Mouse (Mus musculus) erythroblast, embryonic 14.5 days (primary cell): Measurements from ENCODE around the gene Mtmr3. TPM values are rescaled to one million over a fixed set of nuclear protein-coding genes. Genes with fewer than 3 reads are reported as not detected.

Experiments used
- H3K27me3 ChIP-seq: 2 replicates; pipeline ENCODE4 v1.6.1; 2012; ENCODE audit warnings: inconsistent platforms; ENCODE audit not compliant: control insufficient read depth
- H3K36me3 ChIP-seq: 2 replicates; pipeline ENCODE4 v1.6.1; 2012; ENCODE audit warnings: mild to moderate bottlenecking, inconsistent platforms; ENCODE audit not compliant: control insufficient read depth
- H3K4me1 ChIP-seq: 2 replicates; pipeline ENCODE4 v1.6.1; 2012; ENCODE audit warnings: inconsistent platforms; ENCODE audit not compliant: control insufficient read depth
- H3K4me3 ChIP-seq: replicated peaks from 2 replicates; pipeline ENCODE3; 2012; ENCODE audit warnings: moderate library complexity, mild to moderate bottlenecking, inconsistent platforms
- H3K9me3 ChIP-seq: 2 replicates; pipeline ENCODE4 v1.6.1; 2012; ENCODE audit warnings: low read length, inconsistent platforms, mixed read lengths; ENCODE audit not compliant: control insufficient read depth
- GATA1 ChIP-seq: IDR thresholded peaks from 2 replicates; pipeline ENCODE4 v1.6.1; 2012; ENCODE audit warnings: low read length, inconsistent platforms, mixed read lengths
- TAL1 ChIP-seq: IDR thresholded peaks from 3 replicates; pipeline ENCODE4 v1.6.1; 2012; ENCODE audit warnings: low read length, inconsistent platforms, mixed read lengths
- polyA plus RNA-seq: library from polyadenylated mRNA; stranded (reverse); fragments of >175 nt; gene quantifications from 2 replicates; pipeline ENCODE4 v1.2.3, GENCODE M21; 2012

Mtmr3 gene
- polyA plus RNA-seq, 1 experiment, result 4.2 TPM

GRCm38 (mm10) chr11:4488798-4489197 is 105.9 kb downstream of the Mtmr3 start:
- H3K4me1 ChIP-seq, result peaks cover 68% of the 10 kb centered on the region
- H3K4me3 ChIP-seq, result no peak overlapping the region
- no peaks in the 10 kb centered on the region for H3K27me3 ChIP-seq
- no peaks in the 10 kb centered on the region for H3K9me3 ChIP-seq
- peaks cover 100% of the 10 kb centered on the region for H3K36me3 ChIP-seq
- no peak for TF ChIP-seq GATA1
- no peak for TF ChIP-seq TAL1

DNA sequence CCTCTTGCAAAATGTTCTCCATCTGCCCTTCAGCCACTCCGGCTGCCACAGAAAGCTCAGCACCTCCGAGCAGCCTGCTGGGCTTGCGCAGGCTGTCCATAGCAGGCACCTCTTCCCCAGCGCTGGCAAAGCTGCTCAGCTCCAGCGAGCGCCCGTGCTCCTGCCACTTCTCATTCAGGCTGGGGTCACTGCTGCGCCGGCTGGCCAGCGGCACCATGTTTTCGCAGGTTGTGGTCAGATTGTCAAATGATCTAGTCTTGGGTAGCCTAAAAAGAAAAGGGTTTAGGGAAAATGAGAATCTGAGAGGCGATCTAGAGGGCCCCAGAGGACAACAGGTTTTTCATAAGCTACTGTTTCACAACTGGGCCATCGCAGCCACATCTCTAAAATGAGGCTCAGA is 106.3 kb downstream of the Mtmr3 start:
- peaks cover 70% of the 10 kb centered on the region for H3K4me1 ChIP-seq
- peaks cover 100% of the 10 kb centered on the region for H3K36me3 ChIP-seq
- no peaks in the 10 kb centered on the region for H3K27me3 ChIP-seq
- no peaks in the 10 kb centered on the region for H3K9me3 ChIP-seq
- peak overlapping the region; percentile 35 for H3K4me3 ChIP-seq
- TF ChIP-seq TAL1 (no peak), GATA1 (no peak)

- TF ChIP-seq GATA1 (0 out of 2 replicates have a peak, but pooled peaks have one; percentile 19), TAL1 (peak; percentile 64)
- Histone ChIP-seq H3K36me3 (peaks cover 100% of the 10 kb centered on the region), H3K4me3 (peak overlapping the region; percentile 35), H3K9me3 (no peaks in the 10 kb centered on the region), H3K4me1 (peaks cover 75% of the 10 kb centered on the region), H3K27me3 (no peaks in the 10 kb centered on the region)
These were observed 107.2 kb downstream of the Mtmr3 start for GRCm38 (mm10) chr11:4487401-4487965.

DNA sequence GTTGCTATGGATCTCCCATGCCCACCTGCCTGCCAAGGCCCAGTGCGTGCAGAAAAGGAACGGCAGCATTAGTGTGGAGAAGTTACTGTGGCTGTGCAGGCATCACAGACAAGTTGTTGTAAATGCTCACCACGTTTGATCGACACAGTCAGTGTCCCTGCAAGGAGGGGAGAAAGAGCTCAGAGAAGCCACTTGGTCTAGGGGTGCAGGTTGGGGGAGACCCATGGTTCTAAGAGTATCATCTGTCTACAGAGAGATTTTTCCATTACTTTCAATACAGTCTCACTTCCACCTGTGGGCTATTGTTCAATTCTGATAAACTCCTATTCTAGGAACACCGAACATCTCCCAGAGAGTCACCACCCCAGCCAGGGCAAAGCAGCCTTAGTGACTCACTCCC is 110.1 kb downstream of the Mtmr3 start:
- no peaks in the 10 kb centered on the region for H3K9me3 ChIP-seq
- peaks cover 57% of the 10 kb centered on the region for H3K4me1 ChIP-seq
- no peak for TF ChIP-seq GATA1
- TF ChIP-seq TAL1, result no peak
- H3K4me3 ChIP-seq, result no peak overlapping the region
- peaks cover 100% of the 10 kb centered on the region for H3K36me3 ChIP-seq
- H3K27me3 ChIP-seq, result no peaks in the 10 kb centered on the region

- peaks cover 100% of the 10 kb centered on the region for H3K36me3 ChIP-seq
- peaks cover 38% of the 10 kb centered on the region for H3K4me1 ChIP-seq
- no peak overlapping the region for H3K4me3 ChIP-seq
- no peaks in the 10 kb centered on the region for H3K9me3 ChIP-seq
- H3K27me3 ChIP-seq, result no peaks in the 10 kb centered on the region
- TF ChIP-seq GATA1 (no peak), TAL1 (no peak)
These were observed 112.0 kb downstream of the Mtmr3 start for GRCm38 (mm10) chr11:4482641-4483040.

DNA sequence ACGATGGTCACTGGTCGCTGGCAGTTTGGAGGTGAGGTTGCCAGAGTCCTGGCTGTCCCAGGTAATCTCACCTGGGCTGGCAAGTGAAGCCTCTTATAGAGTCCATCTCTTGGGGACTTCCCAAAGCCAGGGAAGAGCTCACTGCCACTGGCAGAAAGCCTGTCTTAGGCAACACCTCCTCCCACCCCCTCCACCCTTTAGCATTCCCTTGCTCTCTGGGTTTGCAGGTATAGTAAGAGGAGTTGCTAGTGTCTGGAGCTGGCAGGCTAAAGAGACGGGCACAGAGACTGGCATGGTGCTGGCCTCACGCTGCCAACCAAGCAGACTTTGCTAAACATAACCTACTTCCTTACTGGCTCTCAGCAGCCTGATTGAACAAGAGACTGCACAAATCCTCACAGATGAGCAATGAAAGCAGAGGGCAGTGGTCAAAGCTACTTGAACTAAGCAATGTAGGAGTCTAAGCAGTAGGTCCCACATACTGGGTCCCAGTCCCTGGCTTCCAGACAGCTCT is 118.4 kb downstream of the Mtmr3 start:
- Histone ChIP-seq H3K9me3 (no peaks in the 10 kb centered on the region), H3K36me3 (peaks cover 47% of the 10 kb centered on the region)
- TF ChIP-seq TAL1, result no peak
- no peak for TF ChIP-seq GATA1

DNA sequence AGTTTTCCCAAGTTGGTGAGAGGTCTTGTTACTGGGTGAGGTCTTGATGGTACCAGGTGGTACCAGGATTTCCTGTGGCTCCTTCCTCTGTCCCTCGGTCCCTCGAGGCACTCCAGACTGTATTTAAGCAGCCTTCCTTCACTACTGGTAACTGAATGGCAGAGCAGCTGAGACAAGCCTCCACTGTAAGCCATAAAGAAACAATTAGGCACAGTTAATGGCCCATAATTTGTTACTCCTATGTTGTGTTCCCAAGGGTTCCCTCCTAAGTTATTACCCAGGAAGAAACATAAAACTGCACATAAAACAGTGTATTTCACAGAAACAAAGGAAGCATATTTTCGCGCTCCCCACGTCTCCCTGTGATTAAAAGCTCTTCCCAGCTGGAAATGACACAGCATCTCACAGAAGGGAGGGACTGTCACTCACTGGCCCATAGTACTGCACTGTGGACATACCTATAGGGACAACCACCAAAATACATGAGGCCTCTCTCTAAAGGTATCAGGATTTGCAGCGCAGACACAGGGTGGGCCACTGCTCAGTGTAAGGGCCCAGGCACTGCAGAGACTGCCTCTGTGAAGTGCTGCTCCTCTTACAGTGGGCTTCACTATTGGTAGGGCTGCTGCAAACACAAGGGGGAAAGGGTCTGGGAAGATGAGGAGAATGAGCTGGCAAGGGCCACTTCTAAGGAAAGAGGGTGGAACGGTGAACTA is 122.0 kb downstream of the Mtmr3 start:
- Histone ChIP-seq H3K4me1 (no peaks in the 10 kb centered on the region; the same call in 1 of the 2 replicates), H3K36me3 (peaks cover 11% of the 10 kb centered on the region), H3K9me3 (no peaks in the 10 kb centered on the region), H3K4me3 (no peak overlapping the region), H3K27me3 (no peaks in the 10 kb centered on the region)
- TF ChIP-seq TAL1 (no peak), GATA1 (no peak)

More for the DNA sequence above, 118.4 kb downstream of the Mtmr3 start:
- Histone ChIP-seq H3K27me3 (no peaks in the 10 kb centered on the region), H3K4me1 (no peaks in the 10 kb centered on the region; the same call in 1 of the 2 replicates), H3K4me3 (no peak overlapping the region)

DNA sequence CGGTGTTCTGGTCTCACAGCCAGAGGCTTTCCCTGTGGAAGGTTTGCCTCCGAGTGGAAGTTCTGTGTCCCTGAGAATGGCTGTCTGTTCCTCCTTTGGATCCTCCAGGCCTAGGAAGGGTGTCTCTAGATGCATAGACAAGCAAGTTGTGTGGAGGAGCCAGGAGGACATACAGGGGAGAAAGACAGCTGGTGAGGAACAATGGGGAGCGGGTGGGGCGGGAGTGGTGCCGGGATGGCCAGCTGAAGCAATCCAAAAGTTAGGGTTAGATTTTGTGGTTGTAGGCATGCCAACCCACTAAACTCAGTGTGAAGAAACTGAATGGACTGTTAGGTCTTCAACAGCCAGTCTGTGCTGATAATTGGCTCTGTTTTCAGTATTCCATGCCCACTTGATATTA is 122.9 kb downstream of the Mtmr3 start:
- peaks cover 3% of the 10 kb centered on the region for H3K4me1 ChIP-seq
- H3K27me3 ChIP-seq, result no peaks in the 10 kb centered on the region
- peaks cover 2% of the 10 kb centered on the region; the same call in 1 of the 2 replicates for H3K36me3 ChIP-seq
- no peak for TF ChIP-seq TAL1
- H3K4me3 ChIP-seq, result no peak overlapping the region
- no peaks in the 10 kb centered on the region for H3K9me3 ChIP-seq

DNA sequence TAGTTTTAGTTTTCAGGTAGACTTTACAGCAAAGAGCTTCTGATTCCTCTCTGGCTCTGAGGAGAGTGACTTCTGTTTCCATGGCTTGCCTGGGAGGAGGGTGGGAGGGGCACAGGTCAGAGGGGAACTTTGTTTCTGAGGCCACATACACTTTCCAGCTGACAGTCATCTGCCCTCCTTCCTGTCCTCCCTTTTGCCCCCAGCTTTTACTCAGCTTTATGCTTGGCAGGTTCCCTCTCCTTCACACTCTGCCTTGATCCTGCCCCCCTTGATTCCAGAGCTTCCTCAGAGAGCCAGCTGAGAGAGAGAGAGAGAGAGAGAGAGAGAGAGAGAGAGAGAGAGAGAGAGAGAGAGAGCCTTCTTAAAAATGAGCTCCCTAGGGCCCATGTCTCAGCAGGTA is 123.4 kb downstream of the Mtmr3 start:
- Histone ChIP-seq H3K36me3 (peaks cover 2% of the 10 kb centered on the region; the same call in 1 of the 2 replicates), H3K9me3 (no peaks in the 10 kb centered on the region), H3K27me3 (no peaks in the 10 kb centered on the region), H3K4me3 (no peak overlapping the region), H3K4me1 (peaks cover 3% of the 10 kb centered on the region)
- no peak for TF ChIP-seq GATA1

- H3K36me3 ChIP-seq, result no peaks in the 10 kb centered on the region
- H3K4me3 ChIP-seq, result no peak overlapping the region
- no peaks in the 10 kb centered on the region for H3K27me3 ChIP-seq
- no peaks in the 10 kb centered on the region for H3K9me3 ChIP-seq
- H3K4me1 ChIP-seq, result peaks cover 3% of the 10 kb centered on the region
- TF ChIP-seq TAL1 (no peak), GATA1 (no peak)
These were observed 125.6 kb downstream of the Mtmr3 start for GRCm38 (mm10) chr11:4469091-4469490.
